Mouse (Mus musculus) kidney, postnatal 25 days (tissue): ENCODE data around the gene Arl16.
A peak's percentile ranks its signal among the peaks of the same experiment; 100 is the strongest.
"Not testable (repeated sequence)": the region's sequence is repeated elsewhere in the genome, so short reads cannot be mapped to it uniquely, and the experiment has no call there.

ENCODE experiments used
- DNase-seq, 2 experiments: peaks; one replicate each; pipeline ENCODE4 v3.0.0; 2021; ENCODE audit warnings: mixed read lengths in 2 of 2

Gene Arl16

DNA sequence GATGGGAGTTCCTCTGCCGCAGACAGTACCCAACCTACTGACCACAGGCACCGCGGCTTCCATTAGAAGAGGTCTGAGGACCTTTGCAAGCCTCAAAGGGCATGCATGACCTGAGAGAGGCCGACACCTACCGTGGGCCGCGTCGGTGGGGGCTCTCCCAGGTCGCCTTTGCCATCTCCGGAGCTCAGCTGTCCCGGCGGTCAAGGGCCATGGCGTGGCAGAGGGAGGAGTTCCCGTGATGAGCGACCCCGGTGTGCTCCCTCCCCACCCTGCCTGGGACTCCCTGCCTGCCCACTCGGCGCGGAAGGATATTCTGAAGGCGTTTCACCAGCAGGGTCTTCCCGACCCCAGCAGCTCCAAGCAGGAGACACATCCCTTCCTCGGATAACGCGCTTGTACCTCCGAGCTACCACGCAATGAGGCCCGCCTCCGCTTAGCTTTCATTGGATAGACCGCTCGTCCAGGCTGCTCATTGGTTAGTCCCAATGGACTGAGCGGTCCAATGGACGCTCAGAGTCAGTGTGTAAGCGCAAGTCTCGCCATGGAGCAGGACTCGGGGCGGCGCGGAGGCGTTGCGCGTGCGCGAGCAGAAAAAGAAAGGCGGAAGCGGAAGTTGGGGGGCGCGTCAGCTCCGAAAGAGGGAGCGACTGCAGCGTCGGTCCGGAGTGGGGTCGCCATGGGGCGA, at the start of gene Arl16:
Arl16 (minus strand) TSS at position 557 of the 685 bp plus-strand sequence.
- peak; percentile 95 to 97 for DNase-seq

DNA sequence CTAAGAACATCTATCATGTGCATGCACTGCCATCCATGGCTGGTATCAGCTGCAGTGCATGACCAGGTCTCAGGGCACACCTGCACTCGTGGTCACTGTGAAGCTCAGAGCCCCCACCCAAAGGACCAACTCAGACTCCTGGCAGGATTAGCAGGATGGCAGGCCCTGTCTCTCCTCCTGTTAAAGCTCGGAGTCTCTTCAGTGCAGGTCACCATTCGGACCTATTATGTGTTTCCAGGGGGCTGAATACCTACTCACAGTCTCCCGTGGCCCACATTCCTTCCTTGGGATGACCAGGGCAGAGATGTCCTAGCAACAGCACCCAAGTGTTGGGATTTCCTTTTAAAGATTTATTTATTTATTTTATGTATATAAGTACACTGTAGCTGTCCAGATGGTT, 49.7 kb upstream of the Arl16 start:
- DNase-seq = peak in 1 of 2 experiments; percentile 27

- peak; percentile 89 to 93 for DNase-seq
Measured at GRCm38 (mm10) chr11:120515611-120516010, 48.2 kb upstream of the Arl16 start.

DNA sequence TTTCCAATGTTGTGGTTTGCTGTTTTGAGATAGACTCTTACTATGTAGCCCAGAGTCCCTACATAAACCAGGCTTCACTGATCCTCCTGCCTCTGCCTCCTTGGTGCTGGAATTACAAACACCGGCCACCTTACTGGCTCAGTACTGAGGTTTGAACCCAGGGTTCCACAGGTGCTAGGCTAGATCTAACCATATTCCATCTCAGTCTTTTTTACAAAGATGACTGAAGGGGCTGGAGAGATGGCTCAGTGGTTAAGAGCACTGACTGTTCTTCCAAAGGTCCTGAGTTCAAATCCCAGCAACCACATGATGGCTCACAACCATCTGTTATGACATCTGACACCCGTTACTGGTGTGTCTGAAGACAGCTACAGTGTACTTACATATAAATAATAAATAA, 46.9 kb upstream of the Arl16 start:
- DNase-seq = not testable (repeated sequence)

- peak in 1 of 2 experiments; percentile 67 for DNase-seq
Measured at GRCm38 (mm10) chr11:120512790-120513453, 45.5 kb upstream of the Arl16 start.

- DNase-seq = peak in 1 of 2 experiments; percentile 33
Measured at GRCm38 (mm10) chr11:120510375-120511030, 43.1 kb upstream of the Arl16 start.

GRCm38 (mm10) chr11:120509940-120510339, 42.5 kb upstream of the Arl16 start:
- DNase-seq = peak in 1 of 2 experiments; percentile 53

DNA sequence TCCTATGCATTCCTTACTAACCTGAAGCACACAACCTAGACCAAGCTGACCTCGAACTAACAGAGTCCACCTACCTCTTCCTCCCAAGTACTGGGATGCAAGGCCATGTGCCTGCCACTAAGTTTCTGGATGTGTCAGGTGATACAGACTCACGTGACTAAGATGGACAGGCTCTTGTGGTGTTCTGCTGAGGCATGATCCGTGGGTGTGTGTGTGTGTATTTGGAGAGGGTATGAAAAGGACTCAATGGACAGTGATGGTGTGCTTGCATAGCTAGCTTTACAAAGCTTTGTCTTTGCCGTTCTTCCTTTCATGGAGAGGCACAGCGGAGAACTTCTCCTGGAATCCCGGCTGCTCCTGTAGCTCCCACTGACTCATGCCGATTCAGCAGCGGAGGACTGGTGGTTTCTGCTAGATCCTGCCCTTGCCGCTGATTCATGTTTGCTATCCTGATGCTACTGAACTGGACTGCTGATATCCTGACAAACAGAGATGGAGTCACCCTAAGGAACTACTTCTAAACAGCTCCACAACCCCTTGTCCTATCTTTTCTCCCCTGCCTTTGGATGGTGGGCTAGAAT, 41.0 kb upstream of the Arl16 start:
- peak in 1 of 2 experiments; percentile 30 for DNase-seq

GRCm38 (mm10) chr11:120507611-120508289, 40.3 kb upstream of the Arl16 start:
- DNase-seq = peak in 1 of 2 experiments; percentile 33

DNA sequence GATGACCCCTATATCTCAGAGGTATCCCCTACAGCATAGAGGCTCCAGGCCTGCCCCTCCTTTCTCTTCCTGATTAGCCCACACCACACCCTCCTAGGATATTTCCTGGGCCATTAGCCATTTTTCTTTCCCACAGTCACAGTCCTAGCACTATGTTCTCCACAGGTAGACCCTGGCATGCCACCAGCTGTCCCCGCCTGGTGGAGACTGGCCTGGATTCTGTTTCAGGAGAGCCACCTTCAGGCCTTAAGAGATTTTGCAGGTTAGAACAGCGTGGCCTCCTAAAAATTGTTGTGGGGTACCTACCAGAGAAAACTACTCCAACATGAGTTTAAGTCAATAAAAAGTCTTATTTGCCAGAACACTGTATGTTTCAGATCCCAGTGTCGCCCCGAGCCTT, 39.5 kb upstream of the Arl16 start:
- DNase-seq = peak; percentile 71 to 83

GRCm38 (mm10) chr11:120505661-120506060, 38.3 kb upstream of the Arl16 start:
- peak in 1 of 2 experiments; percentile 49 for DNase-seq

DNA sequence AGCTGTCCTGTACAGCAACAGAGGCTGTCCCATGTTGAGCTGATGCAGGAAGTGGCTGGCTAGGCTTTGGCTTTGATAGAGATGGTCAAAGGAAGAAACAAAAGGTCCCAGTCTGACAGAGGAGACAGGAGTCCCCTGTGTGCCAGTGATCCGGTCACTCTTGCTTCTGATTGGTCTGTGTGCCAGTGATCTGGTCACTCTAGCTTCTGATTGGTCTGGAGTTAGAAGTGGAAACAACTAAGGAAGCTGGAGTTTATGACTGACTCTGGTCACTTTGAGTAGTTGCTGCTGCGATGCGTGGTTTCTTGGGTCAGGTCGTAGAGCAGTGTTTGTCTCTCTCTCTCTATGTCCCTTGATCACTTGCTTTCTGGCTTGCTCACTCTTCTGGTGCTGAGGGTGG, 34.3 kb upstream of the Arl16 start:
- DNase-seq = no peak

GRCm38 (mm10) chr11:120501018-120501417, 33.6 kb upstream of the Arl16 start:
- DNase-seq = peak in 1 of 2 experiments; percentile 56

GRCm38 (mm10) chr11:120500357-120500756, 33.0 kb upstream of the Arl16 start:
- DNase-seq = peak; percentile 92 to 96

- DNase-seq = peak in 1 of 2 experiments; percentile 62
Measured at GRCm38 (mm10) chr11:120499894-120500293, 32.5 kb upstream of the Arl16 start.

- no peak for DNase-seq
Measured at GRCm38 (mm10) chr11:120498891-120499290, 31.5 kb upstream of the Arl16 start.

DNA sequence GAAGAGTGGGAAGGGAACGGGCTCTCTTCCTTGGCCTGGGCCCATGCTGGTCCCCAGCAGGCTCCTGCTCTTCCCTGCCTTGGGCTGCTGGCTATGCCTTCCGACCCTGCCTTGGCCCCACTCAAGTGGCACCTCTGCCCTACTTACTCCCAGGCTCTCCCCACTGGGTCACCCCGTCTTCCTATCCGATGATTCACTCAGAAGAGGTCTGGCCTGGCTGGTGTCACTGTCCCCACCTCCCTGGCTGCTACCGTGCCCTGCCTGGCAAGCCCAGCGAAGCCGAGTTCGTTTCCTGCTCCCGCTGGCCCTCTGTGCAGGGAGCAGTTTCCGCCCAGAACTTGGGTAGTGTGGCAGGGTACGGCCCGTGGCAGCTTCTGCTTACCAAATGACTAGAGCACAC, 30.8 kb upstream of the Arl16 start:
- peak in 1 of 2 experiments; percentile 50 for DNase-seq

DNA sequence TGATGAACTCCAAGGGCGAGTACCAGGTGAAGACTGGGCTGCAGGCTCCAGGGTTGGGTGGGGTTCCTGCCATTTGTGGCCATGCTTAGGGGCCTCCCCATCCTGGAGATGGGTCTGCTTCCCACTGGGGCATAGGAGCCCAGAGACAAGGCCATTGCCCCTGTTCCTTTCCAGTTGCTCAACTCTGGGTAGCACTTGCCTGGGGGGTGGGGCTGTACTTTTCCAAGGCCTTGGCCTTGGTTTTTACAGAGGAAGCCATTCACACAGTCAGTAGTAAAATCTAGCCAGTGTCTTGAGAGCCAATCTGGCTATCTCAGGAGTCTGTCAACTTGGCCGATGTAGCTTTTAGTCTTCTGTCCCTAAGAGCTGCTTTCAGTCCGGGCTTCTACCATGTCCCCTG, 30.0 kb upstream of the Arl16 start:
- peak in 1 of 2 experiments; percentile 55 for DNase-seq

DNA sequence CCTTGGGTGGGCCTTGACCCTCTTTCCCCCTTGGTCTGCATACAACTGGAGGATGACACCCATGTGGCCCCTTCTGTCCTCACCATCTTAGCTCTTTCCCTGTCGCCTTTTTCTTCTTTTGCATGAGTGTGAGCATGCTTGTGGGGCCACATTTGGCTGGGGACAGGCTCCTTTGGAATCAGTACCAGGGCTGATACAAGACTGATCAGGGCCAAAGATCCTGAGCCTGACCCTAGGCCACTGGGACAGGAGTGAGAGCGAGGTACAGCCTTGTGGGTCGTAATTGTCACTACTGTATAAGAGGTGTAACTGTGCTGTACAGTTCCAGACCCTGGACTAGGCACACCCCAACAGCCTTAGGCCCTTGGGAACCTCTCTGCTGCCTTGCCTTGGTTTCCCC, 26.5 kb upstream of the Arl16 start:
- DNase-seq = no peak

DNA sequence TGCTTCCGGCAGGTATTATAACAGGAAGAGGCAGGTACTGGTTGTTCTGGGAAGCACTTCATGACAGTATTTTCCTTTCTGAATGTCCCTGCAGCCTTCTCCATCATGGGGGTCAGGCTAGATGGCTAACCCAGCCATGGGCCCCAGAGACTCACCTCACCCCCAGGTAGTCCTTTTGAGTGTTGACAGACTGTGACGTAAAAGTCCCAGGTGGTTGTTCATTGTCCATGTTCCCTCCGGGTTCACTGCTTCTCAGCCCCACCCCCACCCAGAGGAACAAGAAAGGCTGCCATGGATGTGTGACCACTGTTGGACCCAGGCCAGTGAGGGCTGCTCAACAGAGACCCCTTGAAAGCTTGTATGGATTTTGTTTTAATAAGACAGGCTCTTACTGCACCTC, 25.9 kb upstream of the Arl16 start:
- DNase-seq = peak; percentile 49 to 74

- peak in 1 of 2 experiments; percentile 54 for DNase-seq
Measured at GRCm38 (mm10) chr11:120492878-120493203, 25.4 kb upstream of the Arl16 start.

DNA sequence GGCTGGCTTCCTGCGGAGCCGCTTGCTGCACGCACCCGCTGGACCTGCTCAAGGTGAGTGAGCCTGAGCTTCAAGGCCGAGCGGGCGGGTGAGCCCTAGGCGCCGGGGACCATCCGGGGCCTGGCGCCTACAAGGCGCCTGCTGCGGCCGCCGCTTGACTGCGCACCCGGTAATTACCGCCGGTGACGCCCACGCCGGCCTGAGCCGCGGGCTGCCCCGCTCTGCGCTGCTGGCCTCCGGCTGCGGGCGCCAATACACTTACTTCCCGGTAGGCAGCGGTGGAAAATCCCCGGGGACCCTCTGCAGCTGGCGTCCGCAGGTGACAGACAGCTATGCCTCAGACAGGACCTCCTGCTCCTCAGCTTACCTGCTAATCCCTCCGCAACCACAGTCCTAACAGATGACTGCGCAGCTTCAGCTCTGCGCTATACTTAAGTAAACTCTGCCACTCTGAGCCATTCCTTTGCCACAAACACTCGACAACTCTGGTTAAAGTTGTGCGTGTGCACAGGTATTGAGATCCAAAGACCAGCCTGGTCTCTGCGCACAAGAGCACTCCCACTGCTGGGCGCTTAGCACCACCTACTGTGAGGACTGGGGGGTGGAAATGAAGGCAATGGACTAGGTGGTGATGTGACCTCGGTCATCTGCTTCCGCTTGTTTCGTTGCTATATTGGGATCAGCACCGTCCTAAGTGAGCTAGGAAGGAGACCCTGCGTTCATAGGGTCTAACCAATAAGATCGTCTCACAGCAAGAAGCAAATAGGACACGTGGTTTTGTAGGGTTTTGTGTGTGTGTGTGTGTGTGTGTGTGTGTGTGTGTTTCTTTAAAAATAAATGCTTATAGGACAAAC, 24.8 kb upstream of the Arl16 start:
- DNase-seq = peak; percentile 58 to 86
